Comparison of ENCODE assay signal across 10 mouse cellular contexts in the genomic region with DNA sequence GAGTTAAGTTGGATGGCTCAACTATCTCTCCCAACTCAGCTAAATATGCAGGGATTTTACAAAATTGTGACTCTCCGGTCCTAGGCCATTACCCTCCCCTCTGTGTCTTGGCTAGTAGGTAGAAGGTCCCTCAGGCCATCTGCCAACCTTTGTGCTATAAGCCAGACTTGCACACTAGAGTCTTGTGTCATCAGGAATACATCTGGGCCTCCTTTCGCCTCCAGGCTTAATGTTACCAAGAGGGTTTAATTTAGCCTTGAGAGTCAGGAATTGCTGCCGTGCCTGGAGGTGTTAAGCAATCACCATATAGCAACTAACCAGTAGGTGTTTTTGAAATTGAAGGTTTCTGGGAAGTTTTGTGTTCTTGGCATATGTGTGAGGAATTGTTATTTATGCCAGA.
DNase-seq lines count a peak whose midpoint lies in the region; ATAC-seq and TF ChIP-seq lines count a peak whose summit lies in the region.
"Had no signal": no experiment of that assay in that cellular context is flagged by ENCODE, and none has a peak within 500 bp of the region (broad histone marks: within the 10 kb centered on the region; RNA-seq: fewer than 3 reads in every experiment).

No protein-coding gene starts in this region.

- no peaks in the 10 kb centered on the region for H3K9me3 ChIP-seq in lung, embryonic 15.5 days
- H3K9me3 ChIP-seq in hindbrain, embryonic 13.5 days, result no peaks in the 10 kb centered on the region

- H3K9ac ChIP-seq in lung, embryonic 15.5 days, result no peak overlapping the region
- H3K9ac ChIP-seq in hindbrain, embryonic 13.5 days, result no peak overlapping the region

- H3K4me3 ChIP-seq in lung, embryonic 15.5 days, result no peak overlapping the region
- H3K4me3 ChIP-seq in lung, adult 2 months (replicated peaks; ENCODE audit: extremely low read depth, low read depth, low read length), result no peak overlapping the region
- H3K4me3 ChIP-seq in hindbrain, embryonic 13.5 days, result no peak overlapping the region
- H3K4me3 ChIP-seq in small intestine, adult 2 months (ENCODE audit: low read depth, low read length), result no peak overlapping the region
- H3K4me3 ChIP-seq: myocyte had no signal

- 80% methylated on average over 3 of the region's 3 CpGs for WGBS in lung, embryonic 15.5 days
- WGBS in lung, adult 2 months, result 67% methylated on average over 3 of the region's 3 CpGs
- 79% methylated on average over 3 of the region's 3 CpGs for WGBS in hindbrain, embryonic 13.5 days
- WGBS in small intestine, adult 2 months, result 89% methylated on average over 3 of the region's 3 CpGs

- H3K4me1 ChIP-seq in lung, embryonic 15.5 days, result peaks cover 18% of the 10 kb centered on the region
- peaks cover 17% of the 10 kb centered on the region for H3K4me1 ChIP-seq in lung, adult 2 months (ENCODE audit: control insufficient read depth, insufficient read depth, low read length)
- H3K4me1 ChIP-seq in hindbrain, embryonic 13.5 days (replicated peaks), result peaks cover 16% of the 10 kb centered on the region
- H3K4me1 ChIP-seq in small intestine, adult 2 months (ENCODE audit: control insufficient read depth, insufficient read depth, insufficient read length, low read length), result peaks cover 18% of the 10 kb centered on the region

- no peaks in the 10 kb centered on the region for H3K36me3 ChIP-seq in lung, embryonic 15.5 days
- H3K36me3 ChIP-seq in hindbrain, embryonic 13.5 days, result no peaks in the 10 kb centered on the region
- H3K36me3 ChIP-seq in small intestine, adult 2 months (ENCODE audit: control insufficient read depth, insufficient read depth, low read length), result no peaks in the 10 kb centered on the region

- DNase-seq in frontal cortex, postnatal 10 days (ENCODE audit: low spot score in 2 of 2), result no peak
- no peak for DNase-seq in lung, adult 2 months
- no peak for DNase-seq in cerebellum, adult 18-20 months
- DNase-seq in ovary, postnatal 36 days (ENCODE audit: low spot score), result no peak
- DNase-seq: left cerebral cortex, postnatal 4 days had no signal

- H3K4me2 ChIP-seq in lung, embryonic 15.5 days, result no peak overlapping the region
- no peak overlapping the region for H3K4me2 ChIP-seq in hindbrain, embryonic 13.5 days

- peak overlapping the region; percentile 66; the same call in 1 of the 2 replicates for H3K27ac ChIP-seq in lung, embryonic 15.5 days
- peak overlapping the region; percentile 84 for H3K27ac ChIP-seq in hindbrain, embryonic 13.5 days
- H3K27ac ChIP-seq in small intestine, adult 2 months (ENCODE audit: insufficient read depth, low read depth, low read length), result 0 out of 2 replicates have a peak overlapping the region, but pooled peaks have one; percentile 83

- no peak for TF ChIP-seq POLR2A in lung, adult 2 months (IDR thresholded peaks at IDR 0.05; ENCODE audit: borderline replicate concordance, extremely low read depth, low read depth, low read length)
- TF ChIP-seq POLR2A in small intestine, adult 2 months (IDR thresholded peaks at IDR 0.05; ENCODE audit: low read depth, low read length), result no peak

- no peak for TF ChIP-seq CTCF in lung, adult 2 months (IDR thresholded peaks at IDR 0.05; ENCODE audit: insufficient read depth, low read length)
- no peak for TF ChIP-seq CTCF in small intestine, adult 2 months (IDR thresholded peaks at IDR 0.05; ENCODE audit: extremely low read depth, insufficient read length, insufficient replicate concordance, low read depth, low read length)

- H3K27me3 ChIP-seq in lung, embryonic 15.5 days, result no peaks in the 10 kb centered on the region
- H3K27me3 ChIP-seq in hindbrain, embryonic 13.5 days, result no peaks in the 10 kb centered on the region
- no peaks in the 10 kb centered on the region for H3K27me3 ChIP-seq in small intestine, adult 2 months (ENCODE audit: control insufficient read depth, insufficient read depth, low read length)

- peak; percentile 47; the same call in 1 of the 2 replicates for ATAC-seq in frontal cortex, adult (ENCODE audit: low TSS enrichment)
- ATAC-seq in lung, embryonic 15.5 days (ENCODE audit: borderline replicate concordance, extremely low read depth, low FRiP score, low TSS enrichment), result no peak
- ATAC-seq in hindbrain, embryonic 13.5 days (ENCODE audit: low FRiP score), result no peak
